Mouse (Mus musculus): ENCODE data around the gene Nkx2-5. TPM values are rescaled to one million over a fixed set of nuclear protein-coding genes. Genes with fewer than 3 reads are reported as not detected.

The Nkx2-5 gene
- polyA plus RNA-seq, 1 experiment = 1.4 TPM

GRCm38 (mm10) chr17:26838191-26838910 lies 6.5 kb downstream of the Nkx2-5 start:
- H3K4me3 ChIP-seq = no peak overlapping the region
- H3ac ChIP-seq (ENCODE audit: control insufficient read depth, insufficient read length) = no peak overlapping the region
- no peaks in the 10 kb centered on the region for H3K36me3 ChIP-seq (ENCODE audit: control insufficient read depth, insufficient read depth)
- H3K27me3 ChIP-seq (ENCODE audit: control insufficient read depth, insufficient read depth, insufficient read length) = peaks cover 78% of the 10 kb centered on the region
- H3K79me2 ChIP-seq (ENCODE audit: control insufficient read depth, insufficient read depth) = no peaks in the 10 kb centered on the region
- no peak for TF ChIP-seq TCF12 (IDR thresholded peaks at IDR 0.05; ENCODE audit: insufficient read depth, poor library complexity, severe bottlenecking)
- TF ChIP-seq MAX (IDR thresholded peaks at IDR 0.05; ENCODE audit: low read depth) = no peak
- no peak for TF ChIP-seq SRF (IDR thresholded peaks at IDR 0.05; ENCODE audit: control insufficient read depth, insufficient read length, low read depth)
- TF ChIP-seq TCF3 (IDR thresholded peaks at IDR 0.05; ENCODE audit: insufficient read length, low read depth) = no peak
- no peak for TF ChIP-seq POLR2AphosphoS2 (IDR thresholded peaks at IDR 0.05; ENCODE audit: insufficient read length, low read depth)
- TF ChIP-seq MYOD1 (IDR thresholded peaks at IDR 0.05; ENCODE audit: control insufficient read depth in 1 of 3, insufficient read length in 2 of 3, low read depth in 2 of 3) = no peak
- TF ChIP-seq POLR2A (IDR thresholded peaks at IDR 0.05; ENCODE audit: insufficient read length, low read depth) = no peak
- no peak for TF ChIP-seq USF1 (IDR thresholded peaks at IDR 0.05; ENCODE audit: low read depth)
- TF ChIP-seq E2F4 (IDR thresholded peaks at IDR 0.05; ENCODE audit: insufficient read depth) = no peak
- no peak for TF ChIP-seq MYOG (IDR thresholded peaks at IDR 0.05; ENCODE audit: control insufficient read depth in 1 of 3, insufficient read depth in 1 of 3, insufficient read length in 2 of 3, low read depth in 2 of 3)
- TF ChIP-seq CEBPB (IDR thresholded peaks at IDR 0.05; ENCODE audit: insufficient read depth, poor library complexity, severe bottlenecking) = no peak
- TF ChIP-seq REST (IDR thresholded peaks at IDR 0.05; ENCODE audit: insufficient read depth, insufficient read length) = no peak
- no peak overlapping the region for H3K4me2 ChIP-seq (ENCODE audit: low read depth)

DNA sequence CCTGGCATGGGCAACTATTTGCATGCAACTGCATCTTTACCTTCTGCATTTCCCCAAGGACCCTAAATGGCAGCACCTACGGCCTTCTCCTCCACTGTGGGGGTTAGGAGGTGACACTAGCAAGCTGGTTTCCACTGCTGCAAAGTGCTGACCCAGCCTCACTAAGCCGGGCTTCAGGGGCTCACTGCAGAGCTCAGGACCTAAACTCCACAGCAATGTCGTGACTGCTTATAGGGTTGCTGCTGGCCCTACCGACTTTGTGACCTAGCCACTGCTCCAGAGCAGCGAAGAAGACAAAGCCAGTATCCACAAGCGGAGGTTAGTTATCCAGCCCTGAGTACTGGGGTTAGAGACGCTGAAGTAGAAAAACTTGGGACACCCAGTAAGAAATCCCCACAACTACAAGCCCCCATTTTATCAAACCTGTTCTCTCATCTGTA lies 7.2 kb downstream of the Nkx2-5 start:
- Histone ChIP-seq H3K4me3 (no peak overlapping the region), H3ac (ENCODE audit: control insufficient read depth, insufficient read length) (no peak overlapping the region), H3K4me2 (ENCODE audit: low read depth) (no peak overlapping the region)

GRCm38 (mm10) chr17:26836786-26837545 lies 7.8 kb downstream of the Nkx2-5 start:
- no peak for TF ChIP-seq MYOG (IDR thresholded peaks at IDR 0.05; ENCODE audit: control insufficient read depth in 1 of 3, insufficient read depth in 1 of 3, insufficient read length in 2 of 3, low read depth in 2 of 3)
- TF ChIP-seq TCF12 (IDR thresholded peaks at IDR 0.05; ENCODE audit: insufficient read depth, poor library complexity, severe bottlenecking) = no peak
- TF ChIP-seq POLR2A (IDR thresholded peaks at IDR 0.05; ENCODE audit: insufficient read length, low read depth) = no peak
- TF ChIP-seq POLR2AphosphoS2 (IDR thresholded peaks at IDR 0.05; ENCODE audit: insufficient read length, low read depth) = no peak
- no peak for TF ChIP-seq SRF (IDR thresholded peaks at IDR 0.05; ENCODE audit: control insufficient read depth, insufficient read length, low read depth)
- TF ChIP-seq CEBPB (IDR thresholded peaks at IDR 0.05; ENCODE audit: insufficient read depth, poor library complexity, severe bottlenecking) = no peak
- no peak for TF ChIP-seq MAX (IDR thresholded peaks at IDR 0.05; ENCODE audit: low read depth)
- TF ChIP-seq MYOD1 (IDR thresholded peaks at IDR 0.05; ENCODE audit: control insufficient read depth in 1 of 3, insufficient read length in 2 of 3, low read depth in 2 of 3) = no peak
- no peak for TF ChIP-seq REST (IDR thresholded peaks at IDR 0.05; ENCODE audit: insufficient read depth, insufficient read length)
- TF ChIP-seq USF1 (IDR thresholded peaks at IDR 0.05; ENCODE audit: low read depth) = no peak
- TF ChIP-seq TCF3 (IDR thresholded peaks at IDR 0.05; ENCODE audit: insufficient read length, low read depth) = no peak
- no peak for TF ChIP-seq E2F4 (IDR thresholded peaks at IDR 0.05; ENCODE audit: insufficient read depth)
- Histone ChIP-seq H3K36me3 (ENCODE audit: control insufficient read depth, insufficient read depth) (no peaks in the 10 kb centered on the region), H3K4me2 (ENCODE audit: low read depth) (no peak overlapping the region), H3K4me3 (no peak overlapping the region), H3K79me2 (ENCODE audit: control insufficient read depth, insufficient read depth) (no peaks in the 10 kb centered on the region), H3ac (ENCODE audit: control insufficient read depth, insufficient read length) (no peak overlapping the region), H3K27me3 (ENCODE audit: control insufficient read depth, insufficient read depth, insufficient read length) (peaks cover 68% of the 10 kb centered on the region)

More for the DNA sequence above, 7.2 kb downstream of the Nkx2-5 start:
- peaks cover 71% of the 10 kb centered on the region for H3K27me3 ChIP-seq (ENCODE audit: control insufficient read depth, insufficient read depth, insufficient read length)
- H3K36me3 ChIP-seq (ENCODE audit: control insufficient read depth, insufficient read depth) = no peaks in the 10 kb centered on the region
- no peaks in the 10 kb centered on the region for H3K79me2 ChIP-seq (ENCODE audit: control insufficient read depth, insufficient read depth)
- no peak for TF ChIP-seq POLR2A (IDR thresholded peaks at IDR 0.05; ENCODE audit: insufficient read length, low read depth)
- no peak for TF ChIP-seq USF1 (IDR thresholded peaks at IDR 0.05; ENCODE audit: low read depth)
- TF ChIP-seq REST (IDR thresholded peaks at IDR 0.05; ENCODE audit: insufficient read depth, insufficient read length) = no peak
- TF ChIP-seq MAX (IDR thresholded peaks at IDR 0.05; ENCODE audit: low read depth) = no peak
- no peak for TF ChIP-seq TCF12 (IDR thresholded peaks at IDR 0.05; ENCODE audit: insufficient read depth, poor library complexity, severe bottlenecking)

GRCm38 (mm10) chr17:26836377-26836776 lies 8.4 kb downstream of the Nkx2-5 start:
- Histone ChIP-seq H3K36me3 (ENCODE audit: control insufficient read depth, insufficient read depth) (no peaks in the 10 kb centered on the region), H3K79me2 (ENCODE audit: control insufficient read depth, insufficient read depth) (no peaks in the 10 kb centered on the region), H3ac (ENCODE audit: control insufficient read depth, insufficient read length) (no peak overlapping the region), H3K27me3 (ENCODE audit: control insufficient read depth, insufficient read depth, insufficient read length) (peaks cover 67% of the 10 kb centered on the region), H3K4me3 (no peak overlapping the region), H3K4me2 (ENCODE audit: low read depth) (no peak overlapping the region)
- no peak for TF ChIP-seq POLR2AphosphoS2 (IDR thresholded peaks at IDR 0.05; ENCODE audit: insufficient read length, low read depth)
- no peak for TF ChIP-seq REST (IDR thresholded peaks at IDR 0.05; ENCODE audit: insufficient read depth, insufficient read length)
- TF ChIP-seq SRF (IDR thresholded peaks at IDR 0.05; ENCODE audit: control insufficient read depth, insufficient read length, low read depth) = no peak
- no peak for TF ChIP-seq POLR2A (IDR thresholded peaks at IDR 0.05; ENCODE audit: insufficient read length, low read depth)
- no peak for TF ChIP-seq MYOD1 (IDR thresholded peaks at IDR 0.05; ENCODE audit: control insufficient read depth in 1 of 3, insufficient read length in 2 of 3, low read depth in 2 of 3)
- TF ChIP-seq USF1 (IDR thresholded peaks at IDR 0.05; ENCODE audit: low read depth) = no peak
- no peak for TF ChIP-seq MYOG (IDR thresholded peaks at IDR 0.05; ENCODE audit: control insufficient read depth in 1 of 3, insufficient read depth in 1 of 3, insufficient read length in 2 of 3, low read depth in 2 of 3)
- no peak for TF ChIP-seq E2F4 (IDR thresholded peaks at IDR 0.05; ENCODE audit: insufficient read depth)
- TF ChIP-seq MAX (IDR thresholded peaks at IDR 0.05; ENCODE audit: low read depth) = no peak
- TF ChIP-seq TCF3 (IDR thresholded peaks at IDR 0.05; ENCODE audit: insufficient read length, low read depth) = no peak
- TF ChIP-seq TCF12 (IDR thresholded peaks at IDR 0.05; ENCODE audit: insufficient read depth, poor library complexity, severe bottlenecking) = no peak
- TF ChIP-seq CEBPB (IDR thresholded peaks at IDR 0.05; ENCODE audit: insufficient read depth, poor library complexity, severe bottlenecking) = no peak

All from myocyte (in vitro differentiated cells).